Mouse (Mus musculus) layer of hippocampus, postnatal 10 days (tissue): ENCODE results near the gene Cyp3a13. TPM values are rescaled to one million over a fixed set of nuclear protein-coding genes. Genes with fewer than 3 reads are reported as not detected.
"Not testable (repeated sequence)": the region's sequence is repeated elsewhere in the genome, so short reads cannot be mapped to it uniquely, and the experiment has no call there.

Experiments used
- DNase-seq, 2 experiments: peaks; one replicate each; pipeline ENCODE4 v3.0.0; 2021; ENCODE audit warnings: low spot score in 2 of 2
- total RNA-seq, 2 experiments: library from RNA; stranded (reverse); gene quantifications; 2 replicates each; pipeline ENCODE4 v1.2.3; 2021

Cyp3a13 gene
- total RNA-seq, 2 experiments from 2014 or later, result not detected

GRCm38 (mm10) chr5:137875054-137875453, 46.4 kb downstream of the Cyp3a13 start:
- no peak for DNase-seq

GRCm38 (mm10) chr5:137872381-137872702, 49.1 kb downstream of the Cyp3a13 start:
- not testable (repeated sequence) for DNase-seq

DNA sequence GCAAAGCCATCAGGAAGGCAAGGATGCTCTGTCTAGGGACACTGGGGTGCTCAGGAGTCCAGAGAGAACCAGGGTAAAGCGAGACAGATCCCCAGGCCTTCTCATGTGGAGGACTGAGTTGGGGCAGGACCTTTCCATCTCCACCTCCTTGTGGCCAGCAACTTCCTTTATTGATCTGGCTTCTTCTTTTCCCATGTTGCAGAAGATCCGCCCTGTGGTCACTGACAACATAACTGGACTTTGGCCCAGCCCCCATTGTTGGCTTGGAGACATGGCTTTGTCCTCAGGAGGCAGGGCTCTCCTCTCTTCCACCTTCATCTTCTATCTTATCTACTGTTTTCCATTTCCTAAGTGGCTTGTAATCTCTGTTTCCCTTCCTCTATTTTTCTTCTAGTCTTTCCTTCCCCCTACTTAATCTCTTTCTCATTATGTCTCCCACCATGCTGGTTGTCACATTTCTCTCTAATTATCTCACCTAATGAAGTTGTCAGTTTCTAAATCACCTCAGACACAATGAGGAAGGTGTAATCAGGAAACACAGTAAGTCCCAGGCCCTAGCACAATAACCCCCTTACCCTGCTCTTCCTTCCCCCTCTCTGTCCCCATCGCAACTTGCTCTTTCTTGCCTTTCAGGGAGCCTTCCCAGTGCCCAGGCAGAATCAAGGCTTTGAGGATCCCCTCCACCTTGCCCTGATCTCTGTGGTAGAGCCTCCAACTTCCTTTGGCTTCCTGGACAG, 49.6 kb downstream of the Cyp3a13 start, which contains the start of gene Pilrb2:
Gene Pilrb2, minus strand, starts transcription at position 172 of the 737 bp plus-strand sequence.
- DNase-seq, result not testable (repeated sequence)

DNA sequence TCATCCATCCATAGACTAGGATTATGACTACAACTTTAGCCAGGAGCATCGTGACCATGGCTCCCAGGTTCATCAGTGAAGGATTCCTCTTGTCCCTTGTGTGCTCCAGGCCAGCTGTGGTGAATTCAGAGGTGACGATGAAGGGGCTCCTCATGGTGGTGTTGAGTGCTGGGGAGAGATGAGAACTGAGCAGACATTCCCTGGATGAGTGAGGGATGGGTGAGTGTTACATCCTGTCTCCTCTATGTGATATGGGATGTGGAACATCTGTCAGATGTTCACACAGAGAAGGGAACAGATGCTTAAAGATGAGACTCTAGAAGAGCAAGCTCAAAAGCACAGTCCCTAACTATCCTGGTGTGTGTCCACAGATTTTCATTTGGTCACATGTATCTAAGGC, 52.8 kb downstream of the Cyp3a13 start:
- not testable (repeated sequence) for DNase-seq

GRCm38 (mm10) chr5:137864008-137864407, 57.4 kb downstream of the Cyp3a13 start:
- DNase-seq, result not testable (repeated sequence)

- not testable (repeated sequence) for DNase-seq
Measured at GRCm38 (mm10) chr5:137857960-137858710, 63.3 kb downstream of the Cyp3a13 start, which contains the start of gene Pilrb1. Pilrb1 (minus strand) TSS chr5:137858106.

- not testable (repeated sequence) for DNase-seq
Measured at GRCm38 (mm10) chr5:137856870-137857269, 64.5 kb downstream of the Cyp3a13 start.

GRCm38 (mm10) chr5:137854907-137855306, 66.5 kb downstream of the Cyp3a13 start:
- not testable (repeated sequence) for DNase-seq

GRCm38 (mm10) chr5:137850313-137850712, 71.1 kb downstream of the Cyp3a13 start:
- DNase-seq, result not testable (repeated sequence)

Other genes starting within 250 kb of the Cyp3a13 start
- gene Agfg2, start 236.9 kb downstream of the Cyp3a13 start, total RNA-seq, result 10 to 100 TPM; 46.2 to 46.9 TPM
- 100 to 1,000 TPM; 100 to 105 TPM for gene Nyap1, start 180.0 kb downstream of the Cyp3a13 start, total RNA-seq
- 100 to 1,000 TPM; 141 to 146 TPM for gene Tsc22d4, start 175.9 kb downstream of the Cyp3a13 start, total RNA-seq
- 10 to 100 TPM; 23.2 to 31.6 TPM for gene Ppp1r35, start 142.8 kb downstream of the Cyp3a13 start, total RNA-seq
- 10 to 100 TPM; 33.0 to 33.7 TPM for gene Mepce, start 134.0 kb downstream of the Cyp3a13 start, total RNA-seq
- 1 to 10 TPM; 4.8 to 6.3 TPM for gene Zcwpw1, start 133.8 kb downstream of the Cyp3a13 start, total RNA-seq
- 1 to 10 TPM in 1 of 2 experiments, under 1 TPM in 1; 0.45 to 1.2 TPM for gene Pilra, start 85.3 kb downstream of the Cyp3a13 start, total RNA-seq
- not detected for gene Pilrb1, start 63.5 kb downstream of the Cyp3a13 start, total RNA-seq
- gene Pilrb2, start 49.8 kb downstream of the Cyp3a13 start, total RNA-seq, result not detected
- gene Gjc3, start 41.5 kb upstream of the Cyp3a13 start, total RNA-seq, result 1 to 10 TPM; 5.7 to 6.1 TPM
- not detected for gene Azgp1, start 59.9 kb upstream of the Cyp3a13 start, total RNA-seq
- not detected for gene Smok3a, start 99.6 kb upstream of the Cyp3a13 start, total RNA-seq
- gene Smok3b, start 99.8 kb upstream of the Cyp3a13 start, total RNA-seq, result not detected
- gene Smok3c, start 131.6 kb upstream of the Cyp3a13 start, total RNA-seq, result not detected
- gene Zkscan1, start 163.5 kb upstream of the Cyp3a13 start, total RNA-seq, result 10 to 100 TPM; 38.4 to 43.5 TPM
- 10 to 100 TPM; 23.0 to 26.6 TPM for gene Zscan21, start 195.3 kb upstream of the Cyp3a13 start, total RNA-seq
- gene Zfp113, start 234.1 kb upstream of the Cyp3a13 start, total RNA-seq, result 10 to 100 TPM; 10.8 to 14.3 TPM
- gene Cops6, start 239.5 kb upstream of the Cyp3a13 start, total RNA-seq, result 100 to 1,000 TPM; 129 to 145 TPM